Mouse (Mus musculus): ENCODE measurements at regions not wholly inside any gene's neighbourhood (a gene's known extent, or its start where the extent isn't known, plus 50 kb on each side); places are given as distances from the start of the nearest gene placed in this dataset.
"Not testable (repeated sequence)": the region's sequence is repeated elsewhere in the genome, so short reads cannot be mapped to it uniquely, and the experiment has no call there.

DNA sequence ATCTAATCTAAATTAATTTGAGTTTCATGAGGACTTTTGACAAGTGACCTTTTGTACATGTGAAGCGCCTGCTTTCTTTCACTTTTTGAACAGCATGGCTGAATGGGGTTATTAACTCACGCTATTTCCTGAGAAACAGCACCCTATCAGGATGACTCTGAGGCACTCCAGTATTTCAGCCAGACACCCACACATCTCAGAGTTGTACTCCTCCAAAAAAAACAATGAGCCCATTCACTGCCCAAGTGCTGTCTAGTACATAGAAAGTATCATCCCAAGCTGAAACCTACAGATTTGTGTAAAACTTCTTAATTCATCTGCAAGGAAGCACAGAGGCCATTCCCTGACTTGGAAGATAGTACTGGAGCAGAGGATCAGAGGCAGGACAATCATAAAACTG is 204.1 kb upstream of the P2ry1 start:
- no peak for DNase-seq
- intact Hi-C loops (cut with DNase I) = no loop called here

DNA sequence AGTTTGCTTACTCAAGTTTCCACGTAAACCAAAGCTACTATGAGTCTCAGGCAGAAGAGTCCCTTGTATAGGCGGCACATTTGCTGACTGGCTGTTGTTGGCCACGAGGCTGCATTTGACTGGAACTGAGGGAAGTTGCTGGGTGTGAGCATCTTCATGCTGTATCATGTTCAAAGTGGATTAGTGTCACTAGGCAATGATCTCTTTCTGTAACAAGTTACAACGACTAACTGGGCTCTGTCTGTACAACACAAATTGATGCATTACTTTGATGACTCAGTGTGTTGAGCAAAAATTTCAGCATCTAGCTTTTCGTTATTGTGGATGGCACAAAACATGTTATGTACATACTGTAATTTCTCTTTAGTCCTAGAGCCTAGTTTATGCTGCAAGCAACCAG is 203.7 kb upstream of the P2ry1 start:
- intact Hi-C loops (cut with DNase I) = no loop called here
- no peak for DNase-seq

DNA sequence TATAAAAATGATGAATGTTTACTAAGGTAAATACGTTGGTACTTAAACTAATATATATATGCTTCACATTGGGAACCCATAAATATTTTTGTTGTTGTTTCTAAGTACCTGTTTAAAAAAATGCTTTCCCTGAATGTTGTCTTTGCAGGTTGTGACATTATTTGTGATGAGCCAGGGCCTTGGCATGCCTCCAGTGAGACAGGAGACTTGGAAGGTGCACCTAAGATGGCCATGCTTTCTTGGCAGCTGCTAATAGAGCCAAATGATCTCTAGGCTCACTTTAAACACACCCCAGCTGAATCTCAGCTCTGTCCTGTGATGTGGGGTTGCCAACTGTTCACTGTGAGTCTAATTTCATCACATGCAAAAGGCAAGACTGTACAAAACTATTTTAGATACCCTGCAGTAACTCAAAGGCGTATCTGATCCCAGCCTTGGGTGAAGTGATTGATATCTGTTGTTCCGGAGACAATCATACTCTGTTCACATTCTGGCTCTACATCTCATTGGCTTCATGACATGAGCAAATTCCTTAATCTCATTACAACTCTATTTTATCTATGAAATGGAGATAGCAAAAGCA is 197.8 kb upstream of the P2ry1 start:
- peak; percentile 15 for DNase-seq
- intact Hi-C loops (cut with DNase I) = no loop called here

DNA sequence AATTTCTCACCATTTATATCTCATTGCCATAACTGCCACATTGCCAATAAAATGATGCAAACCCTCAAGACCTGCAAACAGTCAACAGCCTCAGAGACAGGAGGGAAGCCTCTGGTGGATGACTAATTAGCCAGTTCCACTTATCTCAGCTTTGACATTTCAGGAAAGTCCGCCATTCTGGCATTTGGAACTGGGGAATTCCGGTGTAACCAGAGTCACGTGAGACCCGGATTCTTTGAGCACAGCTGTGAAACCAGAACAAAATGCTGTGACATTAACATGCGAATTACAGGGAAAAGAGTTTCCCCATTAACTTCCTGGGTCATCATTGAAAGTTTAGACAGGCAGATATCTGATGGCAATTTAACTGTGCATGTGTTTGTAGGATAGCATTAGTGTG is 190.7 kb upstream of the P2ry1 start:
- intact Hi-C loops (cut with DNase I) = no loop called here
- no peak for DNase-seq

DNA sequence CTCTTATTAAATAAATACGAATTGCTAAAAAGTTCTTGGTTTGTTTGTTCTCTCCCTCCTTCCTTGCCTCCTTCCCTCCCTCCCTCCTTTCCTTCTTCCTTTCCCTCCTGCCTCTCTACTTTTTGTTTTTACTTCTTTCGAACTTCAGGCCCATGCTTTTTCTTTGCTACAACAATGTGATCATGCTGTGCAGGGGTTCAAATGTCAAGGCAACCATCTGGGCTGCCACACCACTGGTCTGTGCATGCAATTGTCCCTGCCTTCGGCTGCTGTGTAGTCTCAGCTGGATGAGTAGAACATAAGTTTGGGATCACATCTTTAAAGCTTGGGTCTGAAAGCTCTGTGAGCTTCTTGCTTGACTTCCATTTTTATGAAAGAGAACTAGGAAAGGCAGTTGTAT is 189.1 kb upstream of the P2ry1 start:
- intact Hi-C loops (cut with DNase I) = no loop called here
- DNase-seq = no peak

DNA sequence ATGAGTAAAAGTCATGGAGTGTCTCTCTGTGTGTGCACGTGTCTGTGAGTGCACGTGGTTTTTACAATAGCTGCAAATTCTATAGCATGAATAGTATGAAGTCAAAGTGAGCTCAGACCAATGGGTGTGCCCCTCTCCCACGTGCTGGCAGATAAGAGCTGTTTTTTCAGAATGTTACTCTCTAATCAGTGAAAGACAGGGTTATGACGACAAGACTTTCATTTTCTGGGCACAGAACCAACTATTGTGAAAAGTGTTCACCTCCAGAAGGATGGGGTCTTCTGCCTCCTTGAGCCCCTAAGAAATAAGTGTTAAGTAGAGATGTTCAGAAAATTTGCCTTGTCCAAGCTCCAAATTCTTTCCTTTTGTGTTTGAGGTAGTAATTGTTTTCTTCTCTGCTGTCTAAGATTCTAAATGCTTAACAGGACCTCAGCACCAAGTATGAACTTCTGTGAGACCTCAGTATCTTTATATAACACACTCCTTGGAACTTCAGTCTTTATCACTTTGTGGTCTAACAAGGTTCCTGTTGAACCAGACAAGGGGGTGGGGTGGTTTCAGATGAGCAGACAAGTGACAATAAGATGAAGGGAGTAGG is 182.8 kb upstream of the P2ry1 start:
- no peak for DNase-seq
- intact Hi-C loops (cut with DNase I) = no loop called here

DNA sequence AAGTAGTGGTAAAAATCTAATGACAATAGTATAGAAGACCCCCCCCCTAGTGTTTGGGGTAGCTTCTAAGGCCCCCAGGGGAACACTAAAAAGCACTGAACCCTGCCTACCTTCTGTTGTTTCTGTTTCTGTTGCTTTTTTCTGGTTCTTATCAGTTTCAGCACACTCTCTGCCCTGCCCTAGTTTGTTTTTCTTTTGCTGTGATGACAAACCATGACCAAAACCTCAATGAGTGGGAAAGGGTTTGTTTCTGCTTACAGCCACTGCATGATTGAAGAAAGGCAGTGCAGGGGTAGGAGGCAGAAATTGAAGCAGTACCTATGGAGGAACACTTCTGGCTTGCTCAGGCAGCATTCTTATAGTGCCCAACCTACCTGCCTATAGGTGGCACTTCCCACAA is 181.1 kb upstream of the P2ry1 start:
- intact Hi-C loops (cut with DNase I) = no loop called here
- DNase-seq = no peak

DNA sequence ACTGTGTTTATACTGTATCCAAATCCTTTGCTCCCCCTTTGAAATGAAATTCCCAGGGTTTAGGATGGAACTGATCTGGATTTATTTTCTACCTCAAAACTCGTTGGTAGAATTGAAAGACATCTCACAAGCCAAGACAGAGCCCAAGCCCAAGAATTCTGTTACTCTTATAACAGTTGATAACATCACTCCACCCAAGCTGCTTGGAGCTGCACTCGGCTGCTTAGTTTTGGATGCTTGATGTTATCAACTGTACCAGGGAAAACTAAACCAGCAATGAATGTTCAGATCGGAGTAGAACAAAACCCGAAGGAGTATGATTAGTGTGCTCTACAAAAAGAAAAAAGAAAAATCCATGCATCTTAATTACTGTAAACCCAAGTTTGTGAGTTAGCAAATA is 175.8 kb upstream of the P2ry1 start:
- DNase-seq = no peak
- intact Hi-C loops (cut with DNase I) = no loop called here

DNA sequence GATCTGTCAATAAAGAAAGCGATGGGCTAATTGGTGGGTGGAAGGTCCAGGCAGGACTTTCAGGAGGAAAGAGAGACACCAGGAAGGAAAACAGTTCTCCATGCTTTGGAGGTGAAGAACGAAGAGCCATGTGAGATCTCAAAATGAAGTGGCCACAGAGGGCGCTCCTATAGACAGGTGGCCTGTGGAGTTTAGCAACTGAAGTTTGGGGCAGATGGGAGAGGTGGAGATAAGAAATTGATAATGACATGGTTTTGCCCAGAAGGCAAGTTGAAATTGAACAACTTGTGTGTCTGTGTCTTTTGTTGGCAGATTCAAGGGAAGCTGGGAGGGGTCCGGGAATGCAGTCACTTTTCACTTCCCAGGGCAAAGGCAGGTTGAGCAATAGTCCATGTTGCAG is 170.2 kb upstream of the P2ry1 start:
- DNase-seq = no peak

DNA sequence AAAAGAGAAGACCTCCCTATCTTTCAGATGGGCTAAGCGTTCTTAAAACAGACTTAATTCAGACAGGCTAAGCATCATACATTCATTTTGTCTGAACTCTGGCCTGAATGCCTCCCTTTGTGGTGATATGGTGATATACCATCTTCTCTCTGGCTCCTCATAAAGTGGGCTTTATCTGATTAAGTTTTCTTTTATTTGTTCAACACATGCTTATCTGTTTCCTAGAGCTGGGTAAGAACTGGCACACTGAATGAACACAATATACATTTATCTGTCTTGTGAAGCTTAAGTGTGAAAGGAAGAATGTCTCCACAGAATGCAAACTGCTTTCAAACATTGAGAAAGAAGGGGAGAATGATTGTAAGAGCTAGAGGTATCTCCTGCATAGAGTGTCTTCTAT is 160.7 kb upstream of the P2ry1 start:
- intact Hi-C loops (cut with DNase I) = no loop called here
- no peak for DNase-seq

More for the DNA sequence above, 170.2 kb upstream of the P2ry1 start:
- intact Hi-C loops (cut with DNase I) = no loop called here

DNA sequence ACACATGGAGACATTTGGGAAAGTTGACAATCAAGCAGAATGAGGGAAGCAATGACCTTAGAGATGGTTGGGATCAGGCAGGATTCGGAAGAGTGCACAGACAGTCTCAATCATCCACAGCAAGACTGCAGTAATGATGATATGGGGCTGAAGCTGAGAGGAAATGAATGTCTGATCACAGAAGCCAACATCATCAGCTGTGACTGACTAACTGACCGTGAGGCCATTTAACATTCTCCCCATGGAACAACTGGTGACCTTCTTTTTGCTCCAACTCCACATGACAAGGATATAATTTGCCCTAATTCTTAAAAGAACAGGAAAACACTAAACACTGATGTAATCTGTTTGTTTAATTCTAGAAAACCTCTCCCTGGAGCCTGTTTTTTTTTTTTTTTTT is 157.3 kb upstream of the P2ry1 start:
- intact Hi-C loops (cut with DNase I) = no loop called here
- no peak for DNase-seq

DNA sequence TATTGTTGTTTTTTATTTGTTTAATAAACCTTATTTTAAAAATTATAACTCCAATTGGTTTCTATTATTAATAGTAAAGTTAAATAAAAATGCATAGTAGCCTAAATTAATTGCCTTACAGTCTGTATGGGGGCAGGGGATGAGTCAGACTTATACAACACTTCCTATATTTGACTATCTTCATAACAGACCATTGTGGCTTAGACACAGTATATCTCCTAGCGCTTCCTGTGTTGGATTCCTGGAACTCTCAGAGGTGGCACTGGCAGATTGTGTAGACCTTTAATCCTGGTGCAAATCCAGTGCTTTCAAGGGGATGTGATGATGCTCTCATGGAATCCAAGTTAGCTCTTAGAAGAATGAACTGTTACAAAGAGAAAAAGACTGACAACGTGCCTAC is 154.2 kb upstream of the P2ry1 start:
- intact Hi-C loops (cut with DNase I) = no loop called here
- no peak for DNase-seq

DNA sequence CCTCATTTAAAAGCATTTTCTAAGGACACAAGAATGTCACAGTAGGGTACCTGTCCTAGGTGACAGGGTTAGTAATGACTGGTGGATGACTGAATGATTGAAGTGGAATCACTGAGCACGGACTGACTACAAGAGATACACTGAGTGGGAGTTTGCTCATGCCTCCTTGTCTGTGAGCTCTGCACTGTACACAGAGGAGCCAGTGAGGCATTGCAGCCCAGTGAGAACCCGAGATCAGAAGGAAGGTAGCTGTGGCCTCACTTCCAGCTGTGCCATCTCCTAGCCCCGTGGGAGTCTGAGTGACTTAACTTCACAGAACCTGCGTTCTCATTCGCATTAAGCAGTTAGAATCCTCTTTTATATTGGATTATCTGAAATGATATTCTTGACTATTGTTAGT is 148.8 kb upstream of the P2ry1 start:
- intact Hi-C loops (cut with DNase I) = no loop called here
- no peak for DNase-seq

DNA sequence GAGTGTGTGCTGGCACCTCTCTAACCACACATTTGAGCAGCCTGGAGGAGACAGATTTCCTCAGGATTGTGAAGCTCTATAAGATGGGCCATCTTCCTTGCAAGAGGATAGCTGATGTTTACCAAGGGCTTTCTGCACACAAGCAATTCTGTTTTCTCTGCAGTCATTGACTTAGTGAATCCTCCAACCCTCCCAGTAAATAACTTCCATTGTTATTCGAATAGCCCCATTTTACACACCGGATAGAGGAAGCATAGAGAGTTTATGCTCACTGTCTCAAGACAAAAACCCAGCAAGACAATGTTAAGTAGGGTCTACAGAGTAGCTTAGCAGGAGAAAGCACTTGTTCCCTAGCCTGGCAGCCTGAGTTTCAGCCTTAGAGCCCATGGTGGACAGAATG is 146.9 kb upstream of the P2ry1 start:
- no peak for DNase-seq
- intact Hi-C loops (cut with DNase I) = no loop called here

DNA sequence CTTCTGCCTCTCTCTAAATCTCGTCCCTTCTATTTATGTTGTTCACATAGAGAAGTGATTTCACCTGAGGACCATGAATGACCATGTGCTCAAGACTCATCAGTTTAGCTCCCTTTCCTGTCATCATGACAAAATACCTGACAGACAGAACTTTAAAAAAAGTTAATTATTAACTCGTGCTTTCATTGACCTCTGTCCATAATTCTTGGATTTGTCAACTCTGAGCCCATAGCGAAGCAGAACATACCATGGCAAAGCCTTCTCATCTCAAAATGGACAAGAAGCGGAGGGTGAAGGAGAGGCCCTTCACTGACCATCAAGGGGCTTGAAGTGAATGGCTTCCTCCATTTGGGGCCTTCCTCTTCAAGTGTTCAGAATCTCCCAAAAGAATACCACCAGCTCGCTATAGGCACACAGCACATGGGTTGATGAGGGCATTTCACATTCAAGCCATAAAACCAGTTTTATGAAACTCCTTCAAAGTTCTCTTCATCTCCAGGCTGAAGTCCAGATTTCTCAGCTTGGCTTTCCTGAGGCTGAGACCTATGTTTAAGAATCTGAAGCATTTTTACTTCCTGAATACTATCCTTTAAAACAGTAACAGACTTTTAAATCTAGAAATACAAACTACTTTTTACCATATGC is 144.0 kb upstream of the P2ry1 start:
- intact Hi-C loops (cut with DNase I) = no loop called here
- DNase-seq = no peak

DNA sequence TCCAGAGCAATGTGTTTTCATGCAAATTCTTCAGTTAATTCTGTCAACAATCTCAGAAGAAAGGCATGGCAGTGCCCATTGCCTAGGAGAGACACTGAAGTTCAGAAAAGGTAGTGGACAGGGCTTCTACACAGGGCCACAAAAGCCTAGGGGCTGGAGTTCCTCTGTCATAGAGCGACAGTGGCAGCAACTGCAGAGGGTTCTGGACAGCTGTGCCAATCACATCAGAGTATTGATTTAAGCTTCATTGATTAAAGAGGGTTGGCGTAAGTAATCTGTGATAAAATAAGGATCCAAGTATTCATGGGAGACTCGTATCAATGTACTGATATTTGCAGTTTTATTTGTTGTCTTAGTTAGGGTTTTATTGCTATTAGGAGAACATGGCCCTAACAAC is 143.5 kb upstream of the P2ry1 start:
- no peak for DNase-seq
- intact Hi-C loops (cut with DNase I) = no loop called here

DNA sequence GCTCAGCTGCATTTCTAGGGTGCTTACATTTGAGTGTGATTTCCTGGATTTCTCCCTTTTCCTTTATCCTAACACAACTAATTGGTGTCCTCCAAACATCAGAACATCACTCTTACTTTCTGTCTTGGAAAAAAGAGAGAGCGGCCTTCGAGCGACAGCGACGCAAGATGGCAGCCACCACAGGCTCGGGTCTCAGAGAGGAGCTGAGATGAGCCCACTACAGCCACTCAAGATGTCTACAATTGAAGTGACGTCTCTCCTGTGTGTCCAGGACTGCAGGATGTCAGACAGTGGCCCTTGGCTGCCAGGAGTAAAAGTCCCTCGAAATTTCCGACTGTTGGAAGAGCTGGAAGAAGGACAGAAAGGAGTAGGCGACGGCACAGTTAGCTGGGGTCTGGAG is 125.7 kb upstream of the P2ry1 start:
- intact Hi-C loops (cut with DNase I); DNase-seq: not testable (repeated sequence)

DNA sequence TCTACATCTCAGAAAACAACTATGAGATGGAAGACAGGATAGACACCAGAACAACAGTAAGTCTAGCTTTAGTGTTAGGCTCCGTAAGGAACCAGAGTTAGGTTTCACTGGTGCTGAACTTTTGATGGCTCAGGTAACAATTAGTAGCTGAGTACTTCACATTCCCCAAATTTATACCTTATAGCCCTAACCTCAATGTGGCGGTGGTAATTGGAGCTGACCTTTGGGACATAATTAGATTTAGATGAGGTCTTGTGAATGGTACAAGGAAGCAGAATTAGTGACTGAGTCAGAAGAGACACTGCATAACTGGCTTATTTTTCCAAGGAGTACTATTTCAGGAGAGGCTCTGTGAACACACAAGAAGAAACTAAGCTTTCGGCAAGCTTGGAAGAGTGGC is 123.7 kb upstream of the P2ry1 start:
- intact Hi-C loops (cut with DNase I) = no loop called here
- DNase-seq = no peak

DNA sequence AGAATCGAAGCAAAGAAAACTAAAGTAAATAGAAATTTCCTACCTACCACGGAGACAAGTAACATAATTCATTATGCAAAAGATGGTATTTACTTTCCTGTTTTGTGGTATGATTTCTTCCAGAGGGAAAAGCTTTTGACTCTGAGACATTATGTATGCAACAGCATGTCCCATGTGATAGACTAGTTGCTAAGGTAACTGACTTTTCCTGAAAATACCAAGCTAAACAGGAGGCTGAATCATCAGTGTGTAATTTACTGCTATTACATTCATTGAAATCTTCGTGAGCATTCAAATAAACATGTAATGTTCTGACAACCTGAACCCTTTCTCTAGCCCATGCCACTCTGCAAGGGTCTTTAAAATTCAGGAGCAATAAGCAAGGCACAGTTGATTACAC is 118.6 kb upstream of the P2ry1 start:
- DNase-seq = no peak

DNA sequence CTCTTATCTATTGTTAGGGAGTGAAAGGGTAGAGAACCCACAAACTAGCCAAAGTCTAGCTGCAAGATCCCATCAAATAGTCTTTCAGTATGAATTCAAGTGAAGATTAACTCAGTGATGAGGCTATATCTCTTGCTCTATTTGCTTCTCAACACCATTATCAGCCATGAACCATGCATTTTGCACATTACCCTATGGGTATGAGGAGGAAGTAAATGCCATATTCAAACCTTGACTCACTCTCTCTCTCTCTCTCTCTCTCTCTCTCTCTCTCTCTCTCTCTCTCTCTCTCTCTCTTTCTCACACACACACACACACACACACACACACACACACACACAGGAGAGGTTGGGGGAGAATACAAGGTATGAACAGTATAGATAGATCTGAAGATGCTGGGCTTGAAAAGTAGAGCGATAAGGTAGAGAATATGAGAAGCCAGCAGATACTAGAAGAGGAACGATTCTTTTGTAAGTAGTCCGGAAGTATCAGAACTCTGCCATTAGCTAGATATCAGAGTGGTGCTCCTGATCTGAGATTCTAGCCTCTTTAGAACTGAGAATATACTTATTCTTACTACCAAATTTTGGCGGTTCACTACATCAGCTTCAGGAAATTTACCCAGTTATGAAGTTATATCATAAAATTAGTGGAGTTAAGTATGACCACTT is 113.3 kb upstream of the P2ry1 start:
- no peak for DNase-seq
- intact Hi-C loops (cut with DNase I) = no loop called here

More for the DNA sequence above, 118.6 kb upstream of the P2ry1 start:
- intact Hi-C loops (cut with DNase I) = no loop called here

DNA sequence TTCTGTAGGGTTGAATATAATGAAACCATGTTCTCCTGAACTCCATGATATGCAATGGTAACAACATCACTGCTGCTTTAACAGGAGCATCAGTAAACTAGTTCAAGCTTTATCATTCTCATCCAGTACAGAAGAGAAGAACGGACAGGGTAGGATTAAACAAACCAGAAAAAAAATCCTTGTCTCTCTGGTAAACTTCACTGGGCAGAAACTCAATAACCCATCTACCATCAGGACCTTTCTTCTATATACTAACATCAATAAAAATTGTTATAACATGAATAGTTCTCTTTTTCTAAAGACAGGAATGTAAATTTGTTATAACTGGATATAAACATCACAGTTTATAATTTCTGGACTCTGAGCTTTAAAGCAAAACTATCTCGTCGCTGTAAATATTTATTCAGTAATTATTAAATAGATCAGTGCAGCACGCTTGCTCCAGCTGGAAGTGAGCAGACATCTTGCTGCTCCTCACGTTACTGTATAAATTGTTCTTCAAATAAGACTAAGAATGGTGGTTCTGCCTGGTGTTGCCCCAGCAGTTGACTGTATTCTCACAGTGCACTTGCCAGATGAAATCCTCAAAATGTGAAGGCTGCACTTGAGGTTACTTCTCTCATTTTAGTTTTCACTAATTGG is 104.8 kb upstream of the P2ry1 start:
- intact Hi-C loops (cut with DNase I) = no loop called here

DNA sequence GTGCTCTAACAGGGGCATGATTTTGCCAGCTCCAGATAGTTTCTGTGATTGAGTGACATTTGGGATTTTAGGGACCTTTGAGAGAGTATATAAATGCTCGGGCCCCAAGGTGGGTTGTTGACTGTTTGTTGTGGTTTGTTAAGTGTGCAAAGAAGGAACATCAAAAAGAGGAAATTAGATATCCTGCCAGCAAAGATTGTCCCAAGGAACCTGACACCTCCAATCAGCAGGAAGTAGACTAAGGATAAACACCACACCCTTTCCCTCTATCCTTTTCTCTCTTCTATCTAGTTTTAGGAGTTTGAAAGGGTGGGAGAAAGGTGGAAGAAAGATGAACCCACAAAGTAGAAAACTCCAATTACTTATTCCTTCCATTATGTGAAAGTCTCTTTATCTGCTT is 103.9 kb upstream of the P2ry1 start:
- intact Hi-C loops (cut with DNase I) = no loop called here
- no peak for DNase-seq

More for the DNA sequence above, 104.8 kb upstream of the P2ry1 start:
- DNase-seq = no peak

Measured in left cerebral cortex, postnatal 4 days (tissue).